ENCODE assay signal across 12 mouse cellular contexts in the genomic region with DNA sequence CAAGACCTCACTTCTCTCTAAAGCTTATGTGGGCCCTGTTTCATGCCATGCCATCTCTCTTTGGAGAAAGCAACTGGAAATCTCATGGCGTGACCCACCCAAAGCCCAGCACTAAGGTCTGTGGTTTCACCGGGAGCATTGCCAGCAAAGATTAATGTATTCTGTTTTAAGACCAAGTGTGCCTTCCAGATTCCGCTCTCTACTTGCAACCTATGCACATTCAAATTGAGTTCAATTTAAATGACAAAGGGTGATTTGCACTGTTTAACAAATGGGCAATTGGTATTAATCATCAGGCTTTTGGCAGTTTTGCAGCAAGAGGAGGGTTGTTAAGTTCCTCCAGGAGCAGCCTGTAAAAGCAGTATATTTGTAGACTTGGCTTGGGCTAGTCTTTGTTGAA.
DNase-seq lines count a peak whose midpoint lies in the region; ATAC-seq lines count a peak whose summit lies in the region.
"Had no signal": no experiment of that assay in that cellular context is flagged by ENCODE, and none has a peak within 500 bp of the region (broad histone marks: within the 10 kb centered on the region; RNA-seq: fewer than 3 reads in every experiment).

No protein-coding gene starts in this region.

- no peaks in the 10 kb centered on the region for H3K4me1 ChIP-seq in hindbrain, embryonic 14.5 days (replicated peaks; ENCODE audit: control insufficient read depth, insufficient read depth, low read length)
- peaks cover 4% of the 10 kb centered on the region; the same call in 1 of the 2 replicates for H3K4me1 ChIP-seq in neural tube, embryonic 15.5 days
- H3K4me1 ChIP-seq: heart, embryonic 12.5 days; intestine, embryonic 15.5 days; liver, embryonic 12.5 days had no signal

- no peak overlapping the region for H3K27ac ChIP-seq in hindbrain, embryonic 14.5 days
- H3K27ac ChIP-seq in neural tube, embryonic 15.5 days (replicated peaks): no peak overlapping the region
- H3K27ac ChIP-seq: intestine, embryonic 15.5 days; liver, embryonic 12.5 days; macrophage had no signal

- peak; percentile 38 to 43 for DNase-seq in right cerebral cortex, postnatal 10 days (ENCODE audit: low spot score in 2 of 2)
- DNase-seq in right cerebral cortex, postnatal 25 days: no peak
- DNase-seq in brain, adult 2 months (ENCODE audit: low read depth, low spot score): peak; percentile 12
- DNase-seq in hindbrain, embryonic 14.5 days (ENCODE audit: low spot score): peak; percentile 30
- DNase-seq in adrenal gland, adult (ENCODE audit: inconsistent age in 2 of 2, low spot score in 1 of 2): no peak
- no peak for DNase-seq in gastrocnemius, postnatal 25 days
- DNase-seq: thymus, adult 18-20 months had no signal

- H3K36me3 ChIP-seq in hindbrain, embryonic 14.5 days (replicated peaks; ENCODE audit: control insufficient read depth, insufficient read depth): no peaks in the 10 kb centered on the region
- no peaks in the 10 kb centered on the region for H3K36me3 ChIP-seq in neural tube, embryonic 15.5 days
- H3K36me3 ChIP-seq: heart, embryonic 12.5 days; intestine, embryonic 15.5 days; liver, embryonic 12.5 days had no signal

- H3K4me2 ChIP-seq in hindbrain, embryonic 14.5 days (replicated peaks): no peak overlapping the region
- no peak overlapping the region for H3K4me2 ChIP-seq in neural tube, embryonic 15.5 days
- H3K4me2 ChIP-seq: heart, embryonic 12.5 days; intestine, embryonic 15.5 days; liver, embryonic 12.5 days had no signal

- no peaks in the 10 kb centered on the region for H3K9me3 ChIP-seq in hindbrain, embryonic 14.5 days (ENCODE audit: control insufficient read depth, low read length)
- no peaks in the 10 kb centered on the region for H3K9me3 ChIP-seq in neural tube, embryonic 15.5 days (replicated peaks)
- H3K9me3 ChIP-seq: heart, embryonic 12.5 days; intestine, embryonic 15.5 days; liver, embryonic 12.5 days had no signal

- peak; percentile 89 for ATAC-seq in hindbrain, embryonic 14.5 days (ENCODE audit: low FRiP score)
- ATAC-seq in neural tube, embryonic 15.5 days (ENCODE audit: low FRiP score): peak; percentile 47; the same call in 1 of the 2 replicates
- ATAC-seq: intestine, embryonic 15.5 days; liver, embryonic 12.5 days had no signal

- no peaks in the 10 kb centered on the region for H3K27me3 ChIP-seq in hindbrain, embryonic 14.5 days (ENCODE audit: control insufficient read depth, insufficient read depth, low read length)
- H3K27me3 ChIP-seq in neural tube, embryonic 15.5 days (replicated peaks): no peaks in the 10 kb centered on the region
- H3K27me3 ChIP-seq: heart, embryonic 12.5 days; intestine, embryonic 15.5 days; liver, embryonic 12.5 days had no signal

- WGBS in hindbrain, embryonic 14.5 days: 17% methylated on average over 3 of the region's 3 CpGs
- 16% methylated on average over 3 of the region's 3 CpGs for WGBS in neural tube, embryonic 15.5 days

- no peak overlapping the region for H3K9ac ChIP-seq in hindbrain, embryonic 14.5 days
- no peak overlapping the region for H3K9ac ChIP-seq in neural tube, embryonic 15.5 days (replicated peaks)
- H3K9ac ChIP-seq: heart, embryonic 12.5 days; intestine, embryonic 15.5 days; liver, embryonic 12.5 days had no signal

- no peak overlapping the region for H3K4me3 ChIP-seq in hindbrain, embryonic 14.5 days (replicated peaks; ENCODE audit: low read length)
- no peak overlapping the region for H3K4me3 ChIP-seq in neural tube, embryonic 15.5 days (replicated peaks)
- H3K4me3 ChIP-seq: heart, embryonic 12.5 days; intestine, embryonic 15.5 days; liver, embryonic 12.5 days had no signal

Comparison
In these comparisons a context has a peak if more than half of its experiments do, and no peak if none do; other contexts are left out.
1. DNase-seq: peak in right cerebral cortex, postnatal 10 days (2 of 2), brain, adult 2 months (single experiment) and hindbrain, embryonic 14.5 days (single experiment); none in right cerebral cortex, postnatal 25 days (single experiment), adrenal gland, adult (0 of 2) and gastrocnemius, postnatal 25 days (single experiment).